Mouse (Mus musculus) WW6 (cell line): ENCODE data around the gene Kcna1.

ENCODE experiments used
- DNase-seq: peaks from one replicate; pipeline ENCODE4 v3.0.0-alpha.2; 2013; ENCODE audit warnings: low read depth, low spot score

Kcna1 gene

DNA sequence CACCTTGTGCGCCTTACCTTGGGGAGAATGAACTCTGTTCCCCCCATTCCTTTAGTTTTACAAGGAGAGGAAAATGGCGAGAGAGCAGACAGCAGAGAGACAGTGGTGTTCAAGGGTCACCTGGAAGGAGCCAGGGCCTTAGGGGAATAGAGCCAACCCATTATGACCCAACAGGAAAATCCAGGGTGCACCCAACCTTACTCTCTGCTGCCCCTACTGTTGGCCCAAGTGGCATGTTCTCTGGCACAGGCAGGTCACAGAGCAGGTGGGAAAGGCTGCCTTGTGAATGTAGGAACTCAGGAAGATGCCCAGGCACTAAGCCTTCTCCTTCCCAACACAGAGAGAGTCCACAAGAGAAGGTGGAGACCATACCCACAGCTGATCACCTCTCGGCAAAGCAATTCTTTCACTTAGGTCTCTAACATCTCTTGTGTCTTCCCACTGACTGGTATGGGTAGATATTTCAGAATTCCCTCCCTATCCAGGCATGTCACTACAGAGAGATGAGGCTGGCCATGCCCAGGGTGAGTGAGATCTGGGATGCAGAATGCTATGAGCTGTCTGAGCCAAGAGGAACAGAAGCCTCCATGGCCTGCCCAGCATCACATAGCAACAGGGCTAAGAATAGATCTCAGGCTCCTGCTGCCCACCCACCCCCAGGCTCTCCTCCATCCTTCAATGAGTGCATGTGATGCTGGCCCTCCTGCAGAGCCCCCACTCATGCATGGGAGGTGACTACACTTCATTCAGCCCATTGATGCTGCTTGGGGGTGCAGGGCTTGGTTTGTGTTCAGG is 46.8 kb downstream of the Kcna1 start:
- DNase-seq = no peak

DNA sequence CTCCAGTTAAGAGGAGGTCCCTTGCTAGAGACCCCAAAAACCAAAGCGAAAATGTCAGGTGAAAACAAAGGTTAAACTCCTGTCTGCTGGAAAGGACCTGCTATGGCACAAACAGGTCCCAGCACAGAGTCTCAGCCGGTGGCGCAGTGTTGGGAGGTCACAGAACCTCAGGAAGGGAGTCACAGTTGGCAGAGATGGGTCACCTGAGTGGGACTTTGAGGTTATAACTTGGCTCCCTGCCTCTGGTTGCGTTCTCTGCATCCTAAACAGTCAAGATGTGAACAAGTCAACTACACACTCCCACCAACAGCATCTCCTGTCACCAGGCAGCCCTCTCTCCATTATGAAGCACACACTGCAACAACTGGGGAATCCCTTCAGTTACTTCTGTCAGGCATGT is 48.4 kb downstream of the Kcna1 start:
- DNase-seq = no peak

DNA sequence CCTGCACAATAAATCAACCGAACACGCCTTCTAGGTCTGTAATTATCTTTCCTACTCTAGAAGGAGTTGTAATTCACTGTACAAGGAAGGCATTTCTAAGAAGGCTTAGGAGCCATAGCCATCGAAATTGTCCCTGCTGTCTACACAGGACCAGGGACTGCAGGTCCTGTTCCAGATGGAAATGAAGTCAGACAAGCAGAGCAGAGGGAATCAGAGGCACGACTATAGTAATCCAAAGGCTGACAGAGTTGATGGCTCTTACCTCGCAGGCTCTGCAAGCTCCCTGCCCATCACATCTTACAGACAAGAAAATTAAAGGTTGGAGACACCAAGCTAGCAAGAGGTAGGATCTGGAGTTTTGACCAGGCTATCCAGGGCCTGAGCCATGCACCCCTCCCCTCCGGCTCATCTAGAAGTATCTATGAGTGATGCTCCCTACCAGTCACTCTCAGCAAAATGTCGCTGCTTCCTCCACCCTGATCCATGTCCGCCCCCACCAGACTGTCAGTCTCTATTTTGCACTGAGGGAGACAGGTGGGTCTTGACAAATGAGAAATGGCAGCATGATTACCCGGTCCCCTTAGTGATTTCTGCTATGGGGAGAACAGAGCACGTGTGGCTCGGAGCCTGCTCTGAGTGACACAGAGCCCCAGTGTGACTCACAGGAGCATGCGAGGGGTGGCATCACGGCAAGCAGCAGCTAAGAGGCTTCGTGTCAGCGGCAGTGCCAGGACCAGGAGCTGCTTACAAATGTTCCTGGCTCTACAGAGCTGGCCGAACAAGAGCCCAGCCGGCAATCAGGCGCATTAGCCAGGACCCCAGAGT is 50.2 kb downstream of the Kcna1 start:
- no peak for DNase-seq

DNA sequence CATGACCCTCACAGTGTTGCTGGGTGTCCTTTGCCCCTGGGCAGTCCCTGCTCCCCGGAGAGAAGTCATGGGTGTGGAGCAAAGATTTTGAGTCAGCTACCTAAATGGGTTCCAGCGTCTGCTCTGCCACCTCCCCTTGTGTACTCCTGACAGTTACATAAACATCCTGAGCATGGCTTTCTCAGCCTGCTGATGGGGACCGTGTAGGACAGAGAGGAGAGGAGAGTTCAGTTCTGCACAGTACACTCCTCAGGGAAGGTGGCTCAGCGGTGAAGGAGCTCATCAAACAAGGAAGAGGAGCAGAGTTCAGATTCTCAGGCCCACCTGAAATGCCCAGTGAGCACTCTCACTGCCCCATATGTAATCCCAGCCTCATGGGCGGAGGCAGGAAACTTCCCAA is 51.1 kb downstream of the Kcna1 start:
- DNase-seq = no peak

DNA sequence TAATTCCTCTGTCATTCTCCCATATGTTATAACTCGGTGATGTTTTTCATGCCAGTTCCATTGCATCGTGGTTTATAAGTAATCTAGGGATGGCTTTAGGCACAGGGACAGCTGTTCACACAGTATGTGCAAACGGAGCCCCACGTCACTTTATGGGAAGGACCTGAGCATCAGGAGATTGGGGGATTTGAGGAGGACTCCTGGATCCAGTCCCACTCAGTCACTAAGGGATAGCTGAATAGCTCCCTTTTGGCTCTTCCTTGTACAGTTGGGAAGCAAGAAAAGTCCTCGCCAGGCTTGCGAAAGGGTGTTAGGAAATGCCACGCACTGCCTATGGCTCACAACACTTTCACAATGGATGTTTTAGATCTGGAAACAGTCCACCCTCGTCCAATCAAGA is 51.8 kb downstream of the Kcna1 start:
- no peak for DNase-seq

DNA sequence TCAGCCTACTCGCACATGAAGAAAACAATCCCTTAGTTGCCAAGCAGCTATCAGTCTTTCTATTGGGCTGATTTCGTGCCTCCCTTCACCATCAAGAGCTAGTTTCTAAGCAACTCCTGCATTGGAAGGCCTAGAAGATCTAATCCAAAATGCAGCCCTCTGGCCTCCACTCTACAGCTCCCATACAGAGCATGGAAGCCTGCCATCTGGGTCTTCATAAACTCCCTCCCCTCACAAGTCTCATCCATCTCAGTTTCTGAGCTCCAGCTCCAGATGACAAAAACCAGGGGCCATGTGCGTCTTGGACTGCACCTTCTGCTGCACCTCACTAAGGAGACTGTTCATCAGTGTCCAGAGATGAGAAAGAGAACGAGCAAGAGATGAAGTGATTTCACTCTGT is 52.8 kb downstream of the Kcna1 start:
- no peak for DNase-seq
